Mouse (Mus musculus): Measurements from ENCODE around the gene Tnfrsf13c. TPM values are rescaled to one million over a fixed set of nuclear protein-coding genes. Genes with fewer than 3 reads are reported as not detected.

Gene Tnfrsf13c
- total and polyA plus RNA-seq, 2 experiments, result 0.17 to 0.28 TPM

DNA sequence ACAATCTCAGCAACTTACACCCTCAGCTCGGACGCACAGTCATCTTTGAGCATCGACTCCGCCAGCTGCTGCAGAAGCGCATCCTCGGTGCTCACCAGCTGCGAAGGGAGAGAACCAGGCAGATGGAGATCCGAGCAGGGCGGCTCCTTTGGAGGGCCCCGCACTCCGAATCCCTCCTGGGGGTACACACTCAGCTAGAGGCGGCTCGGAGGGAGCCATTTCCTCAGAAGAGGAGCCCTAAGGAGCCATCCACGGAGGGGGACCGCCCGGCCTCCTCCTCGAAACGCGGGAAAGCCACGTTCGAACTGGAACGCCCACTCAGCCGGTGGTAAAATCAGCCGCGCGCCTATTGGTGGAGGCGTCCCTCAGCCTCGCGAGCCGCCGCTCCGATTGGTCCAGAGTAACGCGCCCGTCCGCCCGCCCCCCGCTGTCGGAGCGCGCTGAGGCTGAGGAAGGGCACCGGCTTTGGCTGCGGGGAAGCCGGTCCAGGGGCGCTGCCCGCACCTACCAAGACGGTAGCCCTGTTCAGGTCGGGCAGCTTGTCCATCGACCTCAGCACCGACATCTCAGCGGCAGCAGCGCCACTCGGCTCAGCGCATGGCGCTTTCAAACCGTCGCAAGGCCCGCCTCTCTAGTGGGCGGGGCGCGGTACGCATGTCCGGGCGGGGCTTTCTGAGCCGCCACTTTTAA lies 20.1 kb upstream of the Tnfrsf13c start, which contains the start of gene Cenpm:
Cenpm (minus strand) TSS at position 634 of the 690 bp plus-strand sequence.
- Histone ChIP-seq H3K79me2 (ENCODE audit: control insufficient read depth, insufficient read depth, low read length) (no peaks in the 10 kb centered on the region), H3K4me1 (ENCODE audit: control insufficient read depth, insufficient read depth, low read length) (peaks cover 8% of the 10 kb centered on the region), H3K4me3 (ENCODE audit: insufficient read depth, low read depth, low read length) (peak within 1 kb of the TSS; percentile 98), H3K36me3 (ENCODE audit: control insufficient read depth, insufficient read depth, low read length) (no peaks in the 10 kb centered on the region), H3K9ac (ENCODE audit: low read depth, low read length) (peak within 1 kb of the TSS; percentile 91), H3K27me3 (ENCODE audit: control insufficient read depth, insufficient read depth, low read length) (no peaks in the 10 kb centered on the region), H3K27ac (replicated peaks; ENCODE audit: insufficient read depth, low read depth, low read length) (peak within 1 kb of the TSS; percentile 60)
- DNase-seq (ENCODE audit: extremely low read depth, low read depth, low spot score), result peak; percentile 58
- no peak for TF ChIP-seq CTCF (IDR thresholded peaks at IDR 0.05; ENCODE audit: low read depth, low read length)
- TF ChIP-seq POLR2A (IDR thresholded peaks at IDR 0.05; ENCODE audit: extremely low read depth, insufficient read depth, low read length), result no peak
- WGBS, result under 1% methylated on average over 65 of the region's 65 CpGs

DNA sequence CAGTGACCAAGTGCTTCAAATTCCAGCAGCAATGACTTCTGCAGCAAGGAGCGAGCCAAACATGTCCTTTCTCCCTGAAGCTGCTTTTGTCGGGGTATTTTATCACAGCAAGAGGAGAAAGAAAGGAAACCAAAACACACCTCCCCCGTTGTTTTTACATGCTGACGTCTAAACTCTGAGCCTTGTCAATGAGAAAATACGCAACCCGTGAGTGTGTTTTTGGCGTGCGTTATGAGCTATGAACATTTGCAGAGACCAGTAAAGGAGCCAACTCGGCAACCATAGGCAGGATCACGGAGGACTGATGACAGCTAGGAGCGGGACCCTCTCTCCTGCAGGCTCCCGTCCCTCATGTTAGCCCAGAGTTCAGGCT lies 19.6 kb upstream of the Tnfrsf13c start:
- no peak for DNase-seq (ENCODE audit: extremely low read depth, low read depth, low spot score)
- Histone ChIP-seq H3K27me3 (ENCODE audit: control insufficient read depth, insufficient read depth, low read length) (no peaks in the 10 kb centered on the region), H3K79me2 (ENCODE audit: control insufficient read depth, insufficient read depth, low read length) (no peaks in the 10 kb centered on the region), H3K36me3 (ENCODE audit: control insufficient read depth, insufficient read depth, low read length) (no peaks in the 10 kb centered on the region), H3K9ac (ENCODE audit: low read depth, low read length) (peak overlapping the region; percentile 13), H3K4me1 (ENCODE audit: control insufficient read depth, insufficient read depth, low read length) (peaks cover 8% of the 10 kb centered on the region), H3K27ac (replicated peaks; ENCODE audit: insufficient read depth, low read depth, low read length) (no peak overlapping the region), H3K4me3 (ENCODE audit: insufficient read depth, low read depth, low read length) (peak overlapping the region; percentile 98)
- TF ChIP-seq CTCF (IDR thresholded peaks at IDR 0.05; ENCODE audit: low read depth, low read length), result no peak
- 4% methylated on average over 12 of the region's 12 CpGs for WGBS

DNA sequence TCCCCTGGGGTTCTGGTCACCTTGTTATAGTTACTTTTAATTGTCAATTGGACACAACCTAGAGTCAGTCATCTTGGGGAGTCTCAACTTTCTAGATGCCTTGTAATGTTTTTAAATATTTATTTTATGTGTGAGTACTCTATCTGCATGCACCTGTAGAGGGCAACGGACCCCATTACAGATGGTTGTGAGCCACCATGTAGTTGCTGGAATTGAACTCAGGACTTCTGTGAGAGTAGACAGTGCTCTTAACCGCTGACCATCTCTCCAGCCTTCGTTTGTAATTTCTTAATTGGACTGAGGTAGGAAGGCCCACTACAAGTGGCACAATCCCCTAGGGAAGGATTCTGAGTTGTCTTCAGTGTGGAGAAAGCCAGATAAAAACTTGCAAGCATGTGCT lies 19.1 kb upstream of the Tnfrsf13c start:
- peaks cover 8% of the 10 kb centered on the region for H3K4me1 ChIP-seq (ENCODE audit: control insufficient read depth, insufficient read depth, low read length)
- H3K36me3 ChIP-seq (ENCODE audit: control insufficient read depth, insufficient read depth, low read length), result no peaks in the 10 kb centered on the region
- peak overlapping the region; percentile 98; the same call in 1 of the 2 replicates for H3K4me3 ChIP-seq (ENCODE audit: insufficient read depth, low read depth, low read length)
- H3K27me3 ChIP-seq (ENCODE audit: control insufficient read depth, insufficient read depth, low read length), result no peaks in the 10 kb centered on the region
- no peaks in the 10 kb centered on the region for H3K79me2 ChIP-seq (ENCODE audit: control insufficient read depth, insufficient read depth, low read length)
- DNase-seq (ENCODE audit: extremely low read depth, low read depth, low spot score), result no peak
- 83% methylated on average over 3 of the region's 3 CpGs for WGBS
- no peak overlapping the region for H3K27ac ChIP-seq (replicated peaks; ENCODE audit: insufficient read depth, low read depth, low read length)
- no peak overlapping the region for H3K9ac ChIP-seq (ENCODE audit: low read depth, low read length)
- TF ChIP-seq POLR2A (IDR thresholded peaks at IDR 0.05; ENCODE audit: extremely low read depth, insufficient read depth, low read length) (no peak), CTCF (IDR thresholded peaks at IDR 0.05; ENCODE audit: low read depth, low read length) (no peak)

DNA sequence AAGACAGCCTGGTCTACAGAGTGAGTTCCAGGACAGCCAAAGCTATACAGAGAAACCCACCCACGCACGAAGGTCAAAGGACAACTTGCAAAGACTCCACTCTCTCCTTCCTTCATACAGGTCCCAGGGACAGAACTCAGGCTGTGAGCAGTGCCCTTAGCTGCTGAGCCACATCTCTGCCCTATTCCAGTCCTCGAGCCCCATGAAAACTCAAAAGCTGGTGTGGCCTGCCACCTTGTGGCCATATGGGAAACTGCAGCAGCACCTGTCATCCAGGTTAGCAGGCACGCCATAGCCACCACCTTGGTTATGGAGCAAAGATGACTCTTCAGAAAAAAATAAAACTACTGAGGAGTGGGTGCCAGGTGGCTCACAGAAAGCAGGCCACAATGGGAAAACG lies 12.4 kb upstream of the Tnfrsf13c start:
- Histone ChIP-seq H3K9ac (ENCODE audit: low read depth, low read length) (no peak overlapping the region), H3K4me1 (ENCODE audit: control insufficient read depth, insufficient read depth, low read length) (peaks cover 3% of the 10 kb centered on the region), H3K4me3 (ENCODE audit: insufficient read depth, low read depth, low read length) (no peak overlapping the region), H3K79me2 (ENCODE audit: control insufficient read depth, insufficient read depth, low read length) (no peaks in the 10 kb centered on the region), H3K27me3 (ENCODE audit: control insufficient read depth, insufficient read depth, low read length) (no peaks in the 10 kb centered on the region), H3K27ac (replicated peaks; ENCODE audit: insufficient read depth, low read depth, low read length) (no peak overlapping the region), H3K36me3 (ENCODE audit: control insufficient read depth, insufficient read depth, low read length) (no peaks in the 10 kb centered on the region)
- 12% methylated on average over 5 of the region's 5 CpGs for WGBS
- TF ChIP-seq POLR2A (IDR thresholded peaks at IDR 0.05; ENCODE audit: extremely low read depth, insufficient read depth, low read length), result no peak
- peak; percentile 99 for TF ChIP-seq CTCF (IDR thresholded peaks at IDR 0.05; ENCODE audit: low read depth, low read length)
- peak; percentile 44 for DNase-seq (ENCODE audit: extremely low read depth, low read depth, low spot score)

DNA sequence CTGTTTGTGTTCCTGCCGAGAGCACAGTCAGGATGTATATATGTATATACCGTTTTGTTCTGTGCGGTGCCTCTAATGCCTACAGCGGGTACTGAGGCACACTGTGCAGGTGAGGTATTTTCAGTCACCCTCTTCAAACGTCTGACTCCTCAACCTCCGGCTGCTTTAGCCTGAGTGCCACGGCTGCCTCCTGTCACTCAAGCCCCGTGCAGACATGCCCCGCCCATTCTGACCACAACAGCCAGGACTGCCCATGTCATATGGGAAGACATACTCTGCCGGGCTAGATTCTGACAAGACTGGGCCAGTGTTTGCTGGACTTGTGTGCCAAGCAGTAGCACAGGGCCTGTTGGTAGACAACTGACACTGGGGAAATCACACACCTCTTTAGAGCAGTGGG lies 11.5 kb upstream of the Tnfrsf13c start:
- Histone ChIP-seq H3K79me2 (ENCODE audit: control insufficient read depth, insufficient read depth, low read length) (no peaks in the 10 kb centered on the region), H3K27ac (replicated peaks; ENCODE audit: insufficient read depth, low read depth, low read length) (no peak overlapping the region), H3K27me3 (ENCODE audit: control insufficient read depth, insufficient read depth, low read length) (no peaks in the 10 kb centered on the region), H3K36me3 (ENCODE audit: control insufficient read depth, insufficient read depth, low read length) (no peaks in the 10 kb centered on the region), H3K4me3 (ENCODE audit: insufficient read depth, low read depth, low read length) (no peak overlapping the region), H3K9ac (ENCODE audit: low read depth, low read length) (no peak overlapping the region), H3K4me1 (ENCODE audit: control insufficient read depth, insufficient read depth, low read length) (peaks cover under 1% of the 10 kb centered on the region; the same call in 1 of the 2 replicates)
- WGBS, result 87% methylated on average over 10 of the region's 10 CpGs
- TF ChIP-seq CTCF (IDR thresholded peaks at IDR 0.05; ENCODE audit: low read depth, low read length), result no peak
- no peak for TF ChIP-seq POLR2A (IDR thresholded peaks at IDR 0.05; ENCODE audit: extremely low read depth, insufficient read depth, low read length)
- DNase-seq (ENCODE audit: extremely low read depth, low read depth, low spot score), result no peak

DNA sequence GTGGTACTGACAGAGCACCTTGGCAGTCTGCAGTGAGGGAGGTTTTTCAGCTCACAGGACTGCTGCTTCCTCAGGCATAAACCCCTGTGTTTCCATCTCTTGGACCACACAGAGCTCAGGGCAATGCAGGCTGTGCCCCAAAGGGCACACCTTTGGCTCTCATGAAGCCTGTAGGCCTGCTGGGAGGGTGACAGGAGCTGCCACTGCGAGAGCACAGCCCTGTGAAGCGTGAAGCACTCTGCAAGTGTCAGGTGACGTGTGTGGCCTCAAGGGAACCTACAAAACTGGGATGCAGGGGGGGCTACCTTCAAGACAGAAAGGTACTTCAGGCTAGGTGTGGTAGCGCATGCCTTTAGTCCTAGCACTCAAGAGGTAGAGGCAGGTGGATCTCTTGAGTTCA lies 8.5 kb upstream of the Tnfrsf13c start:
- Histone ChIP-seq H3K9ac (ENCODE audit: low read depth, low read length) (no peak overlapping the region), H3K4me1 (ENCODE audit: control insufficient read depth, insufficient read depth, low read length) (no peaks in the 10 kb centered on the region), H3K27ac (replicated peaks; ENCODE audit: insufficient read depth, low read depth, low read length) (no peak overlapping the region), H3K36me3 (ENCODE audit: control insufficient read depth, insufficient read depth, low read length) (no peaks in the 10 kb centered on the region), H3K79me2 (ENCODE audit: control insufficient read depth, insufficient read depth, low read length) (no peaks in the 10 kb centered on the region), H3K27me3 (ENCODE audit: control insufficient read depth, insufficient read depth, low read length) (no peaks in the 10 kb centered on the region), H3K4me3 (ENCODE audit: insufficient read depth, low read depth, low read length) (no peak overlapping the region)
- DNase-seq (ENCODE audit: extremely low read depth, low read depth, low spot score), result no peak
- WGBS, result 92% methylated on average over 4 of the region's 4 CpGs
- TF ChIP-seq CTCF (IDR thresholded peaks at IDR 0.05; ENCODE audit: low read depth, low read length) (no peak), POLR2A (IDR thresholded peaks at IDR 0.05; ENCODE audit: extremely low read depth, insufficient read depth, low read length) (no peak)
